Mouse (Mus musculus) C2C12 (cell line): Measurements from ENCODE around the gene Sec16b.

Experiments
- CEBPB ChIP-seq: IDR thresholded peaks from one replicate; pipeline ENCODE4 v1.6.1; 2011; ENCODE audit warnings: low read depth, mild to moderate bottlenecking, control low read depth, moderate library complexity
- CTCF ChIP-seq: IDR thresholded peaks from one replicate; pipeline ENCODE4 v1.5.1; 2011; ENCODE audit not compliant: control insufficient read depth, insufficient read depth, insufficient read length
- MYOD1 ChIP-seq: IDR thresholded peaks from one replicate; pipeline ENCODE4 v1.6.1; 2011; ENCODE audit warnings: low read depth; ENCODE audit not compliant: control insufficient read depth, insufficient read length
- USF1 ChIP-seq: IDR thresholded peaks from one replicate; pipeline ENCODE4 v1.6.1; 2011; ENCODE audit warnings: low read depth, mild to moderate bottlenecking, control low read depth, moderate library complexity

GRCm38 (mm10) chr1:157470761-157471386 is 35.7 kb upstream of the Sec16b start:
- no peak for TF ChIP-seq CTCF
- TF ChIP-seq MYOD1, result no peak
- no peak for TF ChIP-seq CEBPB
- no peak for TF ChIP-seq USF1
